Mouse (Mus musculus) liver, embryonic 14.5 days (tissue): ENCODE data around the gene Syngr4. TPM values are rescaled to one million over a fixed set of nuclear protein-coding genes. Genes with fewer than 3 reads are reported as not detected.

ENCODE experiments used
- ATAC-seq: fragments of 200-750 bp; cut with Nextera tagmentation; 2 replicates; pipeline ENCODE4 v1.8.0; 2017; ENCODE audit warnings: moderate number of reproducible peaks, mild to moderate bottlenecking, moderate library complexity; ENCODE audit not compliant: insufficient read depth
- DNase-seq, 3 experiments: peaks; one replicate each; pipeline ENCODE4 v3.0.0-alpha.2; 2012 to 2013; ENCODE audit warnings: low read depth in 3 of 3, low spot score in 3 of 3
- H3K27ac ChIP-seq: fragments of 300-500 bp; sonication (generic); 2 replicates; pipeline ENCODE4 v1.5.1; 2014; ENCODE audit warnings: moderate library complexity, mild to moderate bottlenecking, control low read depth, inconsistent platforms
- H3K27me3 ChIP-seq: fragments of 300-500 bp; sonication (generic); 2 replicates; pipeline ENCODE4 v1.6.1; 2014; ENCODE audit warnings: mild to moderate bottlenecking, low read length, moderate library complexity; ENCODE audit not compliant: control insufficient read depth, insufficient read depth
- H3K36me3 ChIP-seq: fragments of 300-500 bp; sonication (generic); replicated peaks from 2 replicates; pipeline ENCODE4 v1.6.1; 2014; ENCODE audit warnings: low read depth; ENCODE audit not compliant: control insufficient read depth, insufficient read depth
- H3K4me1 ChIP-seq, 2 experiments: fragments of 200-500 bp in 1 of 2; fragments of 300-500 bp in 1 of 2; sonication (generic) in 1 of 2; replicated peaks; 2 replicates each; pipeline ENCODE4 v1.6.1; 2012 to 2014; ENCODE audit warnings: antibody characterized with exemption in 1 of 2, inconsistent platforms in 1 of 2, low read length in 1 of 2; ENCODE audit not compliant: control insufficient read depth in 2 of 2, insufficient read depth in 2 of 2
- H3K4me2 ChIP-seq: fragments of 300-500 bp; sonication (generic); 2 replicates; pipeline ENCODE4 v1.6.1; 2014; ENCODE audit warnings: low read depth, mild to moderate bottlenecking, control low read depth, moderate library complexity
- H3K4me3 ChIP-seq, 2 experiments: fragments of 200-500 bp in 1 of 2; fragments of 300-500 bp in 1 of 2; sonication (generic) in 1 of 2; 2 replicates each; pipeline ENCODE4 v1.5.1; 2012 to 2014; ENCODE audit warnings: low read depth in 2 of 2, low read length in 2 of 2, mild to moderate bottlenecking in 2 of 2, control low read depth in 1 of 2, inconsistent platforms in 1 of 2, moderate library complexity in 1 of 2; ENCODE audit not compliant: insufficient read depth in 1 of 2
- H3K9ac ChIP-seq: fragments of 300-500 bp; sonication (generic); replicated peaks from 2 replicates; pipeline ENCODE4 v1.6.1; 2014; ENCODE audit warnings: mild to moderate bottlenecking, control low read depth, moderate library complexity
- H3K9me3 ChIP-seq: fragments of 300-500 bp; sonication (generic); 2 replicates; pipeline ENCODE4 v1.6.1; 2016; ENCODE audit warnings: low read length, mixed read lengths; ENCODE audit not compliant: control insufficient read depth
- CTCF ChIP-seq: IDR thresholded peaks from 2 replicates; pipeline ENCODE4 v1.5.1; 2016; ENCODE audit warnings: antibody characterized with exemption, low read depth, control low read depth
- EP300 ChIP-seq: IDR thresholded peaks from 2 replicates; pipeline ENCODE4 v1.6.1; 2016; ENCODE audit warnings: antibody characterized with exemption, low read depth
- WGBS: fragments of 180-500 bp; shearing (Covaris S2); extraction: QIAGEN DNeasy Blood & Tissue Kit; methylation state at CpG from one replicate; pipeline ENCODE4 v1.1.7; 2014; ENCODE audit not compliant: insufficient replicate concordance; 5-methylcytosine and 5-hydroxymethylcytosine counted together
- polyA plus RNA-seq, 2 experiments: library from polyadenylated mRNA; depleted of rRNA in 1 of 2; stranded (reverse) in 1 of 2; unstranded in 1 of 2; fragments of >200 nt; fragmentation: Nextera tagmentation in 1 of 2; extraction: Ambion mirVana in 1 of 2; gene quantifications; 2 replicates each; pipeline versions ENCODE4 v1.2.1 to v1.2.3; 2012 to 2014

Syngr4 gene
- polyA plus RNA-seq, 2 experiments: 0.86 to 1.3 TPM

DNA sequence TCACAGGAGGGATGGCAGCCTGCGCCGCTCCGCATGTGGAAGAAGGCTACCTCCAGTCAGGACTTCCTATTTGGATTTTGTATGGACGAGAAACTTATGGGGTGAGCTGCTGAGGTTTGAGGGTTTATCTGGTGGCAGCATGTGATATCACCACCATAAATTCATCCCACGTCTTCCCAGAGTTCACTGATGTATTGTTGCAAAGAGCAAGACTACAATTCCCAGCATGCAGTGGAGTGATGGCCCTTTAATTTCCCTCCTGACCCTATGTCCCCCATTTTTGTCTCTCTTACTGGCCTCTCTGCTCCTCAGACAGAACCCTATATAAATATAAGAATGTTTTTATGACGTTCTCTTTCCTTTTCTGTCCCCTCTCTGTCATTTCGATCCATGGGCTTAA, 33.7 kb downstream of the Syngr4 start:
- DNase-seq (no peak), ATAC-seq (no peak)
- Histone ChIP-seq H3K9me3 (no peaks in the 10 kb centered on the region), H3K36me3 (no peaks in the 10 kb centered on the region), H3K27ac (no peak overlapping the region), H3K27me3 (peaks cover 24% of the 10 kb centered on the region), H3K4me3 (no peak overlapping the region), H3K4me1 (peaks cover 0 to 3% of the 10 kb centered on the region in 2 experiments; a peak in 2 of 4 replicates), H3K9ac (no peak overlapping the region), H3K4me2 (no peak overlapping the region)
- TF ChIP-seq CTCF (no peak), EP300 (no peak)
- 64% methylated on average over 7 of the region's 7 CpGs for WGBS

GRCm38 (mm10) chr7:45859008-45859407, 37.5 kb downstream of the Syngr4 start:
- no peak overlapping the region for H3K4me2 ChIP-seq
- no peaks in the 10 kb centered on the region for H3K4me1 ChIP-seq
- DNase-seq (no peak), ATAC-seq (no peak)
- H3K27ac ChIP-seq: no peak overlapping the region
- H3K9me3 ChIP-seq: no peaks in the 10 kb centered on the region
- no peak overlapping the region for H3K9ac ChIP-seq
- H3K27me3 ChIP-seq: peaks cover 18% of the 10 kb centered on the region
- 35% methylated on average over 4 of the region's 4 CpGs for WGBS
- no peak overlapping the region for H3K4me3 ChIP-seq
- TF ChIP-seq EP300 (no peak), CTCF (no peak)
- H3K36me3 ChIP-seq: no peaks in the 10 kb centered on the region

- whole genome bisulfite sequencing: 2% methylated on average over 30 of the region's 30 CpGs
- DNase-seq (no peak), ATAC-seq (no peak)
- Histone ChIP-seq H3K9me3 (no peaks in the 10 kb centered on the region), H3K27ac (no peak overlapping the region), H3K4me2 (peak overlapping the region; percentile 18), H3K4me3 (peak overlapping the region in 1 of 2 experiments; percentile 12; a peak in 1 of 4 replicates), H3K9ac (no peak overlapping the region), H3K36me3 (no peaks in the 10 kb centered on the region), H3K4me1 (no peaks in the 10 kb centered on the region), H3K27me3 (peaks cover 18% of the 10 kb centered on the region)
- TF ChIP-seq CTCF (no peak), EP300 (no peak)
Observed at GRCm38 (mm10) chr7:45856950-45857901, 39.3 kb downstream of the Syngr4 start.

- H3K27me3 ChIP-seq: peaks cover 15% of the 10 kb centered on the region
- TF ChIP-seq EP300: no peak
- TF ChIP-seq CTCF: no peak
Observed at GRCm38 (mm10) chr7:45853089-45853488, 43.4 kb downstream of the Syngr4 start.

DNA sequence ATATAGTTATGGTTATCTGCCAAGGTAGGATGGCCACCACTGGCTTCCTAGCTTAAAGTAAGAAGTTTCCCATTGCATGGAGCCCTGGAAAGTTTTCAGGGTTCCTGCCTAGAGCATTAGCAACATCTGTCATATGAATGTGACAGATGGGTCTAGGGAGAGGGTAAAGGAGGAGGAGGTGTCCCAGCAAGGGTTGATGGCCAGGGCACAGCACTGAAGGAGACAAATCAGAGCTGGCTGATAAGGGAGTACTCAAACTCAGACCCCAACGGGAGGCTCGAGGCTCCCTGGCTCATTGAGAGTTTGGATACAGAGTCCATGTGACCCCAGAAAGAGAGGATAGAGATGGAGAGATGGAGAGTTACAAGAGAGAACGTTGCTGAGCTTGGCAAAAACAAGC, 45.9 kb downstream of the Syngr4 start:
- DNase-seq (no peak), ATAC-seq (no peak)
- no peaks in the 10 kb centered on the region for H3K9me3 ChIP-seq
- H3K9ac ChIP-seq: no peak overlapping the region
- H3K36me3 ChIP-seq: no peaks in the 10 kb centered on the region
- WGBS: 58% methylated on average over 3 of the region's 3 CpGs
- no peak overlapping the region for H3K4me2 ChIP-seq
- no peaks in the 10 kb centered on the region for H3K4me1 ChIP-seq
- H3K27me3 ChIP-seq: peaks cover 6% of the 10 kb centered on the region; the same call in 1 of the 2 replicates
- no peak overlapping the region for H3K4me3 ChIP-seq
- TF ChIP-seq CTCF (no peak), EP300 (no peak)
- no peak overlapping the region for H3K27ac ChIP-seq

More at GRCm38 (mm10) chr7:45853089-45853488, 43.4 kb downstream of the Syngr4 start:
- no peaks in the 10 kb centered on the region for H3K9me3 ChIP-seq
- H3K4me3 ChIP-seq: no peak overlapping the region
- no peak overlapping the region for H3K27ac ChIP-seq
- no peaks in the 10 kb centered on the region for H3K4me1 ChIP-seq
- WGBS: 64% methylated on average over 12 of the region's 12 CpGs
- ATAC-seq (no peak), DNase-seq (no peak)
- H3K9ac ChIP-seq: no peak overlapping the region
- no peaks in the 10 kb centered on the region for H3K36me3 ChIP-seq
- H3K4me2 ChIP-seq: no peak overlapping the region
